Mouse (Mus musculus) myocyte (in vitro differentiated cells): ENCODE measurements around the gene Eml1. TPM values are rescaled to one million over a fixed set of nuclear protein-coding genes. Genes with fewer than 3 reads are reported as not detected.

Source experiments
- H3K27me3 ChIP-seq: one replicate; pipeline ENCODE4 v1.6.1; 2011; ENCODE audit not compliant: control insufficient read depth, insufficient read depth, insufficient read length
- H3K36me3 ChIP-seq: one replicate; pipeline ENCODE4 v1.6.1; 2011; ENCODE audit not compliant: control insufficient read depth, insufficient read depth
- H3K4me2 ChIP-seq: one replicate; pipeline ENCODE4 v1.6.1; 2011; ENCODE audit warnings: low read depth, control low read depth
- H3K4me3 ChIP-seq: one replicate; pipeline ENCODE4 v1.5.1; 2011; ENCODE audit warnings: mild to moderate bottlenecking, control low read depth, moderate library complexity
- H3K79me2 ChIP-seq: one replicate; pipeline ENCODE4 v1.6.1; 2011; ENCODE audit not compliant: control insufficient read depth, insufficient read depth
- H3ac ChIP-seq: one replicate; pipeline ENCODE4 v1.6.1; 2011; ENCODE audit not compliant: control insufficient read depth, insufficient read length
- CEBPB ChIP-seq: IDR thresholded peaks from 2 replicates; pipeline ENCODE4 v1.6.1; 2011; ENCODE audit warnings: mild to moderate bottlenecking, moderate library complexity; ENCODE audit not compliant: poor library complexity, insufficient read depth, severe bottlenecking
- E2F4 ChIP-seq: IDR thresholded peaks from one replicate; pipeline ENCODE4 v1.6.1; 2011; ENCODE audit warnings: mild to moderate bottlenecking, control low read depth, moderate library complexity; ENCODE audit not compliant: insufficient read depth
- MAX ChIP-seq: IDR thresholded peaks from one replicate; pipeline ENCODE4 v1.6.1; 2011; ENCODE audit warnings: low read depth, mild to moderate bottlenecking, control low read depth
- MYOD1 ChIP-seq, 3 experiments: IDR thresholded peaks; one replicate each; pipeline ENCODE4 v1.6.1; 2011; ENCODE audit warnings: control low read depth in 2 of 3, low read depth in 2 of 3, mild to moderate bottlenecking in 2 of 3, moderate library complexity in 1 of 3; ENCODE audit not compliant: insufficient read length in 2 of 3, control insufficient read depth in 1 of 3
- MYOG ChIP-seq, 3 experiments: IDR thresholded peaks; one replicate each; pipeline ENCODE4 v1.6.1; 2011; ENCODE audit warnings: control low read depth in 2 of 3, low read depth in 2 of 3, mild to moderate bottlenecking in 2 of 3; ENCODE audit not compliant: insufficient read length in 2 of 3, control insufficient read depth in 1 of 3, insufficient read depth in 1 of 3
- POLR2A ChIP-seq: IDR thresholded peaks from one replicate; pipeline ENCODE4 v1.6.1; 2011; ENCODE audit warnings: low read depth, mild to moderate bottlenecking, control low read depth, moderate library complexity; ENCODE audit not compliant: insufficient read length
- POLR2AphosphoS2 ChIP-seq: IDR thresholded peaks from one replicate; pipeline ENCODE4 v1.6.1; 2011; ENCODE audit warnings: low read depth, control low read depth; ENCODE audit not compliant: insufficient read length
- REST ChIP-seq: IDR thresholded peaks from one replicate; pipeline ENCODE4 v1.6.1; 2011; ENCODE audit warnings: mild to moderate bottlenecking, control low read depth, moderate library complexity; ENCODE audit not compliant: insufficient read depth, insufficient read length
- SRF ChIP-seq: IDR thresholded peaks from one replicate; pipeline ENCODE4 v1.6.1; 2011; ENCODE audit warnings: low read depth; ENCODE audit not compliant: control insufficient read depth, insufficient read length
- TCF12 ChIP-seq: IDR thresholded peaks from one replicate; pipeline ENCODE4 v1.6.1; 2011; ENCODE audit warnings: mild to moderate bottlenecking, control low read depth; ENCODE audit not compliant: poor library complexity, insufficient read depth, severe bottlenecking
- TCF3 ChIP-seq: IDR thresholded peaks from one replicate; pipeline ENCODE4 v1.6.1; 2011; ENCODE audit warnings: low read depth, control low read depth; ENCODE audit not compliant: insufficient read length
- USF1 ChIP-seq: IDR thresholded peaks from one replicate; pipeline ENCODE4 v1.6.1; 2011; ENCODE audit warnings: low read depth, mild to moderate bottlenecking, control low read depth, moderate library complexity
- polyA plus RNA-seq: library from polyadenylated mRNA; unstranded; fragments of >200 nt; fragmentation: generic; extraction: Trizol; gene quantifications from one replicate; pipeline ENCODE4 v1.2.1, GENCODE M21; 2012; ENCODE audit warnings: missing spikeins

Eml1 gene
- polyA plus RNA-seq, 1 experiment, result 33.4 TPM

DNA sequence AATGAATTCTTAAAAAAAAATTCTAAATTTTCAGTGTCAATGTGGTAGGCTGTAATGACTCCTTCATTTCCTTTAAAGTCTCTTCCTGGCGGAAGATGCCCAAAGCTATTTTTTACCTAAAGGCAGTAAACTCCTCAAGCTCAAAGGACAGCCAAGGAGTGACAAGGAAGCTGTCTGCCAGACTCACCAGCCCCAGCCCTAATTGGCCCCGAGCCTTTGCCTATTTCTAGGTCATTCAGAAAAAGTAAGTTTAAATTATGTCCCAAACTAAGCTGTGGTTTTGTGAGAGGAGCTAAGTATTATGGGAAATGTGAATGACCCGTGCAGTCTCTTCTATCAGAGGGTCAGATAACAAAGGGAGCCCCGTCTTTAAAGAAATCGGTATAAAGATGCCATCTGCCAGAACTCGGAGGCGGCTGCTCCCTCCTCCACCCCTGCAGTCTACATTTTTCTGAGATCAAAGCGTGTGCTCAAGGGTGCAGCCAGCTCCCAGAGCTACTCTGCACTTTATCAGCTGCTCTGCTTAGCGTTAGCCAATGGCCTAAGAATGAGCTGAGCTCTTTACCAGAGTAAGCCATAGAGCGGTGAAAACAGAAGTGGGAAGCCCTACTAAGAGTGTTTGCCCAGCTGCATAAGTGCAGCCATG, 175.9 kb downstream of the Eml1 start:
- Histone ChIP-seq H3ac (no peak overlapping the region), H3K36me3 (no peaks in the 10 kb centered on the region), H3K27me3 (no peaks in the 10 kb centered on the region), H3K4me2 (peak overlapping the region; percentile 44), H3K4me3 (no peak overlapping the region), H3K79me2 (no peaks in the 10 kb centered on the region)
- TF ChIP-seq MYOD1 (IDR thresholded peaks at IDR 0.05; ENCODE audit: control insufficient read depth in 1 of 3, insufficient read length in 2 of 3, low read depth in 2 of 3) (no peak), MYOG (IDR thresholded peaks at IDR 0.05; ENCODE audit: control insufficient read depth in 1 of 3, insufficient read depth in 1 of 3, insufficient read length in 2 of 3, low read depth in 2 of 3) (no peak), REST (no peak), E2F4 (no peak), USF1 (no peak), CEBPB (no peak), TCF3 (no peak), SRF (no peak), TCF12 (no peak), POLR2A (no peak), MAX (no peak), POLR2AphosphoS2 (no peak)

DNA sequence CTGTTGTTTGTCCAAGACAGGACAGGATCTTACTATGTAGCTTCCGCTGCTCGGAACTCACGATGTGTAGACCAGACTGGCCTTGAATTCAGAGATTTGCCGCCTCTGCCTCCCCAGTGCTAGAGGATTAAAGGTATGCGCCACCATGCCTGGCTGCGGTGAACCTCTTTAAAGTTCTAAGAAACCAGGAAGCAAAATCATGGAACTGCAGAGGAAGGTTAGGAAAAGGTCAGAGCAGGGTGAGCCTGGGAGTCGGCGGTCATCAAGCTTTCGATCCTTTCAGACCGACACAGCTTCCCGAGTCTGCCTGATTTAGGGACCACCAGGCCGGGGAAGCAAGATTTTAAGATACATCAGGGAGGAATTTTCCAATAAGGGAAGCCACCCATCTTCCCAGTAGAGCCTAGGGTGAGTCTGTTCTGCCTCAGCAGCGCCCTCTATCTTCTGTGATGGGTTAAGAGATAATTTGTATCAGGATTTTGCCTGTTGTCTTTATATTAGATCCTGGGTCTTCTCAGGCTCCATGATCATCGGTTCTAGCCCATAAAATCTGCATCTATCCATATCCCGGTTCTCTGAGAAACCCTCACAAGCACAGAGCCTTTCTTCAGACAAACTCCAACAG, 176.6 kb downstream of the Eml1 start:
- TF ChIP-seq TCF12 (no peak), MYOG (IDR thresholded peaks at IDR 0.05; ENCODE audit: control insufficient read depth in 1 of 3, insufficient read depth in 1 of 3, insufficient read length in 2 of 3, low read depth in 2 of 3) (no peak), CEBPB (no peak), SRF (no peak), USF1 (no peak), POLR2AphosphoS2 (no peak), TCF3 (no peak)
- H3ac ChIP-seq, result no peak overlapping the region
- H3K79me2 ChIP-seq, result no peaks in the 10 kb centered on the region
- H3K36me3 ChIP-seq, result no peaks in the 10 kb centered on the region
- H3K27me3 ChIP-seq, result no peaks in the 10 kb centered on the region
- peak overlapping the region; percentile 44 for H3K4me2 ChIP-seq
- H3K4me3 ChIP-seq, result no peak overlapping the region

DNA sequence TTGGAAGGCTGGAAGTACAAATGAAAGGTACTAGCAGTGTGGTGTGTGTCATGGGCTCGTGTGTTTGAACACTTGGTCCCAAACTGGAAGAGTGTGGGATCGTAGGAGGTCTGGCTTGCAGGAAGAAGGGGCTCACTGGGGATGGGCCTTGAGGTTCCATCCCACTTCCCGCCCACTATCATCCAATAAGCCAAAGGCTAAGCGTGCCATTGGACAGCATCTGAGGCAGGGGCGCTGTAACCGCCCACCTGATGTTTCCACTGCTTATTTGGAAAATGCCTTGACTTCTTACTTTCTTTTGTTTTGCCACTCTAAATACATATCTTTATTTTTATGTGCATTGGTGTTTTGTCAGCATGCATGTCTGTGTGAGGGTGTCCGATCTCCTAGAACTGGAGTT, 181.0 kb downstream of the Eml1 start:
- Histone ChIP-seq H3K27me3 (no peaks in the 10 kb centered on the region), H3K79me2 (peaks cover 17% of the 10 kb centered on the region), H3ac (no peak overlapping the region), H3K36me3 (no peaks in the 10 kb centered on the region), H3K4me2 (no peak overlapping the region), H3K4me3 (no peak overlapping the region)
- no peak for TF ChIP-seq TCF12

DNA sequence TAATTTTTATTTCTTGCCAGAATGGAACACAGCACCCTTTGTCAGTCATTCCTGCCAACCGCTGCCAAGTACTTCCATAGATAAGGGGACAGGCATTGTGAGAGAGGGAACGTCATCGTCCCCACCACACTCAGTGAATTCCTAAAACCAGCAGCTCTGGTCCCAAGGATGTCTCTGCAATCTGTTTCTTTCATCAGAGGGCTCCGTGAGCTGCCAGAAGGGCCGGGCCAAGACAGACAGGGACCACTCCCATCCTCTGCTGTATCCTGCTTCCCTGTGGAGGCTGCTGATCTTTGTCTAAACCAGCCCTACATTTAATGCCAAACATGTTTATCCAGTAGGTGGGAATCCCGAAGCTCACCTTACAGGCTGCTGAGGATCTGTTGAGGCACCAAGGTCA, 182.3 kb downstream of the Eml1 start:
- no peak for TF ChIP-seq E2F4
- TF ChIP-seq MYOD1 (IDR thresholded peaks at IDR 0.05; ENCODE audit: control insufficient read depth in 1 of 3, insufficient read length in 2 of 3, low read depth in 2 of 3), result no peak
- no peak for TF ChIP-seq TCF12
- TF ChIP-seq CEBPB, result no peak
- no peak for TF ChIP-seq POLR2A
- no peak for TF ChIP-seq MYOG (IDR thresholded peaks at IDR 0.05; ENCODE audit: control insufficient read depth in 1 of 3, insufficient read depth in 1 of 3, insufficient read length in 2 of 3, low read depth in 2 of 3)
- no peak for TF ChIP-seq USF1
- TF ChIP-seq MAX, result no peak
- TF ChIP-seq TCF3, result no peak
- TF ChIP-seq REST, result no peak
- TF ChIP-seq SRF, result no peak
- H3K27me3 ChIP-seq, result no peaks in the 10 kb centered on the region
- H3K4me3 ChIP-seq, result no peak overlapping the region

DNA sequence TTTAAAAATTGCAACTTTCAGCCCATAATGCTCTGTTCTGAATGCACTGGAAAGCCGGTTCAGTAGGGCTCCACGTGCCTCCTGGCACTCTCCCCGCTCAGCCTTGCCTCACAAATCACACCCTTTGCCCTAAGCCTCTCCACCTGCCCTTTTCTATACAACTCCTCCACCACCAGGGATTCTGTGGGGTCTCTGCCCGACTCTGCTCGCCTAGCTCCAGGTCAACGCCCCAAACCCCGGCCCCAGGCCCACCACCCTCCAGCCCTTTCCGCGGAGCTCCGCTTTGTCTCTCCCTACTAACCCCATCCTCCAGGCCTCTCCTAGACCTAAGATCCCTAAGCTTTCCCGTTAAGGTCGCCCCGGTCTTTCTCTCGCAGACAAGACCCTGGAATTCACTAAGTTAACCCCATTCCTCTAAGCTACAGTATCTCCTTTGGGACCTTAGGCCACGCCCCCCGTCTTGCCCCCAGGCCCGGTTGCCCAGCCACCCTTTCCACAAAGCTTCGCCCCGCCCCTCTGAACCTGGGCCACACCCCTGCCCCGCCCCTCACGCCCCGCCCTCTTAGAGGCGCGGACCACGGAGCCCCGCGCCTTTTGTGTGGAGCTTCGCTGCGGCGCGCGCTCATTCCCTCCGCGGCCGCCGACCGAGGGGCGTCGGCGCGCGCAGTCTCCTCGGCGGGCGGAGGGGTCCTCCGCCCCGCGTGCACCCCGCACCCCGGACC, 183.5 kb downstream of the Eml1 start, which contains the start of gene Evl:
Evl (plus strand) TSS at position 601 of the 722 bp plus-strand sequence.
- Histone ChIP-seq H3ac (peak within 1 kb of the TSS; percentile 57), H3K27me3 (no peaks in the 10 kb centered on the region), H3K4me3 (peak within 1 kb of the TSS; percentile 36), H3K4me2 (peak within 1 kb of the TSS; percentile 69), H3K36me3 (no peaks in the 10 kb centered on the region), H3K79me2 (peaks cover 32% of the 10 kb centered on the region)
- peak; percentile 74 for TF ChIP-seq POLR2AphosphoS2
- TF ChIP-seq USF1, result no peak
- TF ChIP-seq TCF12, result no peak
- no peak for TF ChIP-seq MYOG (IDR thresholded peaks at IDR 0.05; ENCODE audit: control insufficient read depth in 1 of 3, insufficient read depth in 1 of 3, insufficient read length in 2 of 3, low read depth in 2 of 3)
- TF ChIP-seq REST, result no peak
- peak; percentile 44 for TF ChIP-seq E2F4
- no peak for TF ChIP-seq TCF3
- no peak for TF ChIP-seq SRF
- no peak for TF ChIP-seq MAX
- peak; percentile 77 for TF ChIP-seq POLR2A
- TF ChIP-seq CEBPB, result no peak
- no peak for TF ChIP-seq MYOD1 (IDR thresholded peaks at IDR 0.05; ENCODE audit: control insufficient read depth in 1 of 3, insufficient read length in 2 of 3, low read depth in 2 of 3)

More for the DNA sequence above, 182.3 kb downstream of the Eml1 start:
- Histone ChIP-seq H3K4me2 (no peak overlapping the region), H3ac (no peak overlapping the region), H3K36me3 (no peaks in the 10 kb centered on the region), H3K79me2 (peaks cover 24% of the 10 kb centered on the region)
